Mouse (Mus musculus) G1E (cell line): ENCODE results near the gene Rprm.

Experiments used
- CTCF ChIP-seq: IDR thresholded peaks from 2 replicates; pipeline ENCODE4 v1.5.1; 2012; ENCODE audit warnings: low read depth, low read length, inconsistent platforms, mixed read lengths
- GATA1 ChIP-seq: IDR thresholded peaks from 2 replicates; pipeline ENCODE4 v1.6.1; 2012; ENCODE audit warnings: borderline replicate concordance, low read length, inconsistent platforms, mixed read lengths
- GATA2 ChIP-seq: IDR thresholded peaks from 2 replicates; pipeline ENCODE4 v1.6.1; 2012; ENCODE audit warnings: low read depth, low read length, inconsistent platforms, borderline replicate concordance
- TAL1 ChIP-seq: conservative IDR thresholded peaks from 2 replicates; pipeline ENCODE4 v1.6.1; 2012; ENCODE audit warnings: low read depth, low read length, inconsistent platforms, mixed read lengths

- no peak for TF ChIP-seq CTCF
- no peak for TF ChIP-seq TAL1
- no peak for TF ChIP-seq GATA2
- no peak for TF ChIP-seq GATA1
Measured at GRCm38 (mm10) chr2:54071526-54071925, 13.8 kb downstream of the Rprm start.
